Mouse (Mus musculus): ENCODE data around the gene Atp1a2. TPM values are rescaled to one million over a fixed set of nuclear protein-coding genes. Genes with fewer than 3 reads are reported as not detected.

Atp1a2 gene
- total RNA-seq, 2 experiments from 2014 or later: not detected

DNA sequence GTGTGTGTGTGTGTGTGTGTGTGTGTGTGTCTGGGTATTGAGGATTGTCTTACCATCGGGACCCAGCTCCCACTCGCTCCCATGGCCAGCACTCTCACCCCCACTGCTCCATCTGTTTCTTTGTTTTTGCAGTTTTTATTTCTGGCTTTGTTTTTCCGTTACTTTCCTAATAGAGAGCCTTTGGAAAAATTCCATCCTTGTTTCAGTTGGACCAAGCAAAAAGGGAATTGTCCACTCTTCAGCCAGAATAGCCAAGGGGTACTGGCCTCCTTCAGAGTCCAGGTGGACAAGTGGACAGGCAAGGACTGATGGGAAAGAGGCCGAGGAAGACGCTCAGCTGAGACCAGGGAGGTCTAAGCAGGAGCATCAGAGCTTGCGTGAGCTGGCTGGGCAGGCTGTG lies 9.0 kb upstream of the Atp1a2 start:
- no peak for ATAC-seq (ENCODE audit: poor library complexity, severe bottlenecking)

DNA sequence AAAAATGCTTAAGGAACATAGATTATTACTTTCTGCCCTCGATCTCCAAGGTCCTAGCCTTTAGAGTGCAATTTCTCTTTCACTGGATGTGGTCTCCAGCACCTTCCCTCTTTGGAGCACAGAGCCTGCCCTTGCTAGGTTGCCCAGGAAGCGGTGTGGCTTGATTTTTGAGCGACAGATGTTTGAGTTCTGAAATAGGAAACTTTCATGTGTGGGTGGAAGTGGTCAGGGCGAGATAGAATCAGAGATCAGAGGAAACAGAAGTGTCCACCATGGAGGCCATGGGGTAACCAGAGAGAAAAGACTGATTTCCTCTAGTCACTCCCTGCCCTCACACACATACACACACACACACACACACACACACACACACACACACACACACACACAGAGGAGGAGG lies 8.3 kb upstream of the Atp1a2 start:
- ATAC-seq (ENCODE audit: poor library complexity, severe bottlenecking): peak; percentile 50

DNA sequence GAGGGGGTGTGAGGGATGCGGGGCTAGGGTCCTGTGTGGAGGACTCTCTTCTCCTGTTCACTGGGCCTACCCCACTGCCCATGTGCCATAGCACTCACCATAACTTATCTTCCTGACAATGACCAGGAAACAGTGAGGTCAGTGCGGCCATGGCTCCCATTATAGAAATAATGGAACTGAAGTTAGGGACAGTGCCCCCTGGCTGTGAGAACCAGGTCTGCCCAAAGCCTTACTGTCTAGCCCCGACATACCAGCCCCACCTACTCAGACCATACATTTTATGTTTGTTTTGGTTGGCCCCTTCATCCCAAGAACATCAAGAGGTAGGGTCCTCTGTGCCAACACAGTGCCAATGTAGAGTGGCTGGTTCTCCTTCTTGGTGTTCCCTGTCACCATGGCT lies 7.8 kb upstream of the Atp1a2 start:
- ATAC-seq (ENCODE audit: poor library complexity, severe bottlenecking): no peak

DNA sequence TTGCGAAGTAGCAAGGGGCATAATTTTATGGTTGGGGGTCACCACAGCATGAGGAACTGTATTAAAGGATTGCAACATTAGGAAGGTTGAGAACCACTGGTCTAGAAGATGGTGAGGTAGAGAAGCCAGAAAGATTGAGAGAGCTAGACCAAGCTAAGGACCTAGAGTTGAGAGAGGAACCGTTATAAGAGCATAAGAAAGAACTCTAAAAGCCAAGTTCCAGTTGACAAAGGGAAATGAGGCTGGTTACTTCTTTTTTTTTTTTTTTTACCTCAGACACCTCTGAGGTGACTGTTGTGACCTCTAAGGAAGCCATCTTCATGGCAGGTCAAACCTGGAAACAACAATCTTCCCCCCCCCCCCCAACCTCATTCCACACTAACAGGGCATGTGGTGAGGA lies 7.3 kb upstream of the Atp1a2 start:
- no peak for ATAC-seq (ENCODE audit: poor library complexity, severe bottlenecking)

DNA sequence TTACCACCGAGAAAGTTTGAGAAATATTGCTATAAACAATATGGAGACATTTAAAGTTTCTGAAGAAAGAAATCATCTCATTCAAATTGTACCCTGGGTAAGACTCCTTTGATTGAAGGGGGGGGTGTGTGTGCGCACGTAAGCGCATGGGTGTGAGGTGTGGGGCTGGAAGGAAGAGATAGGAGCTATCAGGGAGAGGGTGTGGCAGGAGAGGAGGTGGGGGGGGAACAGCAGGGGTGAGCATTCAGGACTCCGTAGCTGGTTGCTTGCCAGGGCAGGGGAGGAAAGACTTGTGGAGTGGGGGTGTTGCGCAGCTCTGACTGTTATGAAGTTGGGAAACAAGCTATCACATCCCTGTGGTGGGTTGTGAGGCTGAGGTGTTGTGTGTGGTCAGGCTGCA lies 6.6 kb upstream of the Atp1a2 start:
- ATAC-seq (ENCODE audit: poor library complexity, severe bottlenecking): no peak

DNA sequence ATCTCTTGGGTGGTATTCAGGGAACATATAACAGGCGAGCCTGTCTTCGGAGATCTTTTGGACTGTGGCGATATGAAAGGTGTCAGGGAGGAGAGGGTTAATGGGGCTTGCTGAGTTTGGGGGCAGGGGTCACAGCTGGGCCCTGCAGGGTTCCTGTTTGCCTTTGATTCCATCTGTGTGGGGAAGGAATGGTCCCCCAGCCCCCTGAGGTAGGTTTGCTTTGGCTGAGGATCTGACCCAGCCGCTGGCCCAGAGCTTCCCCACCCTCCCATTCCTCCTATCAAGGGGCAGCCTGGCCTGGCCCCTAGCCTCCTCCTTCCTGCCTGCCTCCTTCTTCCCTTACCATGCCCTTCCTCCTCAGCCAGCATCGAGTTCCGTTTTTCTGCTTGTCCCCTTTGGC lies 5.0 kb upstream of the Atp1a2 start:
- ATAC-seq (ENCODE audit: poor library complexity, severe bottlenecking): no peak

DNA sequence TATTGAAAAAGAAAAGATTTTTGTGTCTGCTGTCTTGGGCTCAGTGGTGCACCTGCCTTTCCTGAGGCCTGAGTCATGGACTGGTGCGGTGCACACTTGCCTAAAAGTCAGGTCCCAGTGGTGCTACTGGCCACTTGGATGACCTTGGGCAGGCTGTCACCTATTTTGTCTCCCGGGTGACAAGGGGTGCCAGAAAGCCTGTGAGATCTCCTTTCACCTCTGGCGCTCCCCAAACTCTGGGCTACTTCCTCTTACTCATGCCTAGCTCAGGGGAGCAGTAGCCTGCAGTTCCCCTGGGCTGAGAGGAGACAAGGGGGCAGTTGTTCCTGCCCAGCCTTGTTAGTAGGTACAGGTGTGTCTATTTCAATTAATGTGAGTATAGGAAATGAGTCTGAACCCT lies 4.4 kb upstream of the Atp1a2 start:
- ATAC-seq (ENCODE audit: poor library complexity, severe bottlenecking): peak; percentile 43; the same call in 1 of the 2 replicates

DNA sequence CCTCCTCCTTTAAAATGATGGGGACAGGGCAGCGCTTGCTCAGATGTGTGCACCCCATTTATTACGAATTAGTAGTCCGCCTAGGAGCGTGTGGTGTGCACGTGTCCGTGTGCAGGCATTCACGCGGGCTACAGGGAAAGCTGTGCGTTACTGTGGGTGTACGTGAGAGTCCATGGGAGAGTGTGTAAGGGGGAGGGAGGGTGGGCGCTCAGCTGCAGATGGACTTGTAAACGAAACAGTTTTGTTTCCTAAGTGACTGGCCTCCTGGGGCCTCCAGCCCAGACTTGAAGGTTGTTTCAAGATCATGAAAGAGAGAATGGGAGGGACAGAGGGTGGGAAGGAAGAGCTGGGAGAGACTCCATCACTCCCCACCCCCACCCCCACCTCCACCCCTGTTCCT lies 3.3 kb upstream of the Atp1a2 start:
- ATAC-seq (ENCODE audit: poor library complexity, severe bottlenecking): no peak

DNA sequence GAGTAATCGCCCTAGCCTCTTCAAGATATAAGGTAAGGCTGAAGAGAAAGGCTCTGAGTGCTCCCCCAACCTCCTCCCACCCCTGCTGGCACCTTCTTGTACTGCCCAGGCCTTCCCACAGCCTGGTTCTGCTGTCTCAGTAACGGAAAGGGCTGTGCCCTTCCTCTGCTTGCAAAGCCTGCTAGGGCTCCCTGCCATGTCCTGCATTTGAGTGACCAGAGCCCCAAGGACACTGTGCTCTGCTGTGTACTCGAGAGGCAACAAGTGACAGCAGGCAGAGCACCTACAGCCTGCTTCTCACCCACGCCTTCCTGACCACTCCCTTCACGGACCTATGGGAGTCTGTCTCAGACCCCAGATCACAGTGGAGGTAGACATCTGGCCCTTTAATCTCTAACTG lies 2.4 kb upstream of the Atp1a2 start:
- no peak for ATAC-seq (ENCODE audit: poor library complexity, severe bottlenecking)

DNA sequence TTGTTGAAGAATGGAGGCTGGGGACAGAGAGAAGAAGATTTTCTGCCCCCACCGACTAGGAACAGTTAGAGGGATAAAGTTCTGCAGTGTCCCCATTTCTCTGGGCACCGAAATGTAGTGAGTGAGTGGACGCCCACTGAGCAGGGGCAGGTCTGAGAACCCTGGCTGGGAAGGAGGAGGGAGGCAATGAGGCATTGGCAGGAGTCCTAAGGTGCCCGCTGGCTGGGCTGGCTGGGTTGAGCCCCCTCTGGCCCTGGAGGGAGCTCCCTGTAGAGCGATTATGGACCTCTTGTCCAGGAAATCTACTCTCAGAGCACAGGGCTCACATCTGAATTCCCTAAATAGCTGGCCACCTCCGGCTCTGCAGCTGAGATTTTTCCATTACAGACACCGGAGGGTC lies 1.7 kb upstream of the Atp1a2 start:
- ATAC-seq (ENCODE audit: poor library complexity, severe bottlenecking): no peak

DNA sequence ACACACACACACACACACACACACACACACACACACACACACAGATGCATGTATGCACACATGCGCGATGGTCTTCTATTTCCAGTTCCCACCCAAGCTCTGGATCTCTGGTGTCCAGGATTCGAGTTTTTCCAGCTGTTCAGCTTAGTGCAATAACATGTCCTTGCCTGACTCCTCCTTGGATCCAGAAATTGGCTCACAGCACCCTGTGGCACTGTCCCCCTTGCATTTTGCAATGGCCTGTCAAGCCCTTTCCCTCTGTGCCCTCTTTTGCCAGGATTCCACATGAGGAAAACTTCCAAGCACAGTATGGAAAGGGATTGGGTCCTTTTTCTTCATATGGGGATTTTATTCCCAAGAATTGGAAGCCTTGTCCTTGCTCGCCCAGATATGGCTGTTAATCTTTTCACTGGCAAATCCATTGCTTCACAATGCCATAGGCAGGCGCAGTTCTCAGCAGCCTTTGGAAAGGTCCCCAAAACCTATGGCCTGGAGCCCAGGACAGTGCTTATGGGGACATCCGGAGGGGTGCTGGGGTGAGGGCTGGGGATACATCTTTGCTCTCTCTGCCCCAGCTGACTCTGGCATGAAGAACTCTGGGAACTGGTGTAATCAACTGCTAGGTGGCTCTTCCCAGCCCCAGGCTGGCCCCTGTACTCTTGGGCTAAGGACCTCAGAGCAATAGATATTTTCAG lies 901 bp downstream of the Atp1a2 start:
- no peak for ATAC-seq (ENCODE audit: poor library complexity, severe bottlenecking)

DNA sequence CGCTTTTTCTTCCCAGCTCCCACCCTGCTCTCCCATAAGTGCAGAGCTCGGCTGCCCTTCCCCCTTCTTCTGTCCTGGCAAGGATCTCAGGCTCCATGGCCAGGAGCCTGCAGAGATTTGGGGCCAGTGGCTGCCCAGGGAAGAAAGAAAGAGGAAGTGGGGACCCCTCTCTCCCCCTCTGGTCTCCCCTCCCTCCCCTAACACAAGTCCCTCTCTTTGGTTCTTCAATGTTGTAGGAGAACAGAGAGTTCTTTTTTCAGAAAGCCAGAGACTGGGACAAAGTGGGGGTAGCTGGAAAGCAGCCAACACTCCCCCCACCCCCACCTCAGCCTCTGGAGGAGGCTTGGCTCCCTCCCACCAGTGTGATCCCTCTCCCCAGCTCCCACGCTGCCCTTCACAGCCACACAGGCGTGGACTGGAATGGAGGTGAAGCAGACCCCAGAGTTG lies 2.1 kb downstream of the Atp1a2 start:
- ATAC-seq (ENCODE audit: poor library complexity, severe bottlenecking): no peak

DNA sequence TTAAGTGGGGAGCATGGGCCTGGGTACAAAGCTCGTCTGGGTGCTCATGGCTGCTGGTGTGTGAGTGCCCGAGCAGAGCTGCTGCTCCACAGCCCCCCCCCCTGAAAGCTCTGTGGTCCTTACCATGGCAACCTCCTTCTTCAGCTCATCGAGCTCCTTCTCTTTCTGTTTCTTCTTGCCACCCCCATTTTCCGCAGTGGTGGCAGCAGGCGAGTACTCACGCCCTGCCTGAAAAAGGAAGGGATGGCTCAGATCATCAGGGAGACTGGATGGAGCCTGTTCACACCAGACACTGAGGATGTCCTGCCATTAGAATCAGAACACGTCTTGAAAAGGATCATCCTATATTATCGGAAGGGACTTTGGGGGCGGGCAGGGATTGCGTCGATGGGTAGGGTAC lies 4.4 kb downstream of the Atp1a2 start:
- no peak for ATAC-seq (ENCODE audit: poor library complexity, severe bottlenecking)

DNA sequence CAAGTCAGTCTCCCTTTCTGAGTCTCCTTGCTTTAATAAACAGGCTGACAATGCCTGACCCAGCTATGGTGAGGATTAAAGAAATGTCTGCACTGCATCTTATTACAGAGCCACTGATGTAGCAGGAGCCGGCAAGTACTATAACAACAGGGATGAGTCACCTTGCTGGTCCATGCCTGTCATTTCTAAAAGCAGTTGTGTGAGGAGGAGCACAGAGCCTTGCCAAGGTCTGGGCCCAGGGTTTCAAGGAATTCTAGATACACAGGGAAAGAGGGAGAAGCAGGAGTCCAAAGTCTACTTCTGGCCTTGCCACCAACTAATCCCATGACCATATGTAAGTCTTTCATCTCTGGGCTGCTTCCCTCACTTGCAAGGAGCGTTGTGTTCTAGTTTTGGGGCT lies 5.0 kb downstream of the Atp1a2 start:
- ATAC-seq (ENCODE audit: poor library complexity, severe bottlenecking): no peak

DNA sequence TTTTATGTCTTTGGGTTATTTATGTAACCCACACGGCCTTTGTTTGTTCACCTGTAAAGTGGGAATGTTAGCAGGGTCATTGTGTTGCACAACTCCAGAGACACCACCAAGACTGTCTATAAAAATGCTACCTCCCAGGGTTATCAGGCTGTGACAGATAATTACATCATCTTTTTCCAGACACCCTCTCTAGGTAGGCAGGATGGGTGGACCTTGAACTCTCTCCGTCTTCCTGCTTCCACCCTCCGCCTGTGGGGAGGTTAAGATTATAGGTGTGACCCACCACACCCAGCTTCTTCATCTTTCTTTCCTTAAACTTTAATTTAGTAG lies 8.3 kb downstream of the Atp1a2 start:
- ATAC-seq (ENCODE audit: poor library complexity, severe bottlenecking): no peak

DNA sequence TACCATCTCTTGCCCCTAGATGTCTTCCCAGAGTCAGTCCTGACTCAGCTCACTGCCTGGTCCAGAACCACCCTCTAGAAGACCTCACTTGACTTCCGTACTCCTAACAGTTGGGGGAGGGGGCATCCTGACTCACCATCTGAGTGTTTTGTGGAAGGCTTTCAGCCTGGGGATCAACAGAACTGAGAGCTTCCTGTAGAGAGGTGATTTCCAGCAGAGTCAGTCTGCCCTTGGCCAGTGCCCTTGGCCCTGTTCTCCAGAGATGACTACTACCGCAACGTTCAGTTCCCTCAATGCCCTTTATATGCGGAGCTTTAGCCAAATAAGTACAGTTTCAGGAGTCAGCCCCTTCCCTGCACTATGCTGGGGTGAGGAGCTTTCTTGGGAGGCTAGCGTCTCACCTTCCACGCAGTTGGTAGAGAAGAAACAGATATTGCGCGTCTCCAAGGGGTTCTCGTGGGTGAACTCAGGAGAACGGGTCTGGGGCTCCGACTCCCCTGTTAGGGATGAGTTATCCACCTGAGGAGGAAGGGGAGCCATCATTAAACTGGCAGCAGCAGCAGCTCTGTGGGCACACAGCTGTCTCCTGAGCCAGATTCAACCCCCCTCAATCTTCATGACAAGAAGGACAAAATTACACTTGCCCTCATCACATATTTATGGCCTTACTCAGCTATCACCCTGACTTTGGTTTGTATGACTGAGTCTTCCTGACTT lies 8.8 kb downstream of the Atp1a2 start:
- ATAC-seq (ENCODE audit: poor library complexity, severe bottlenecking): no peak

DNA sequence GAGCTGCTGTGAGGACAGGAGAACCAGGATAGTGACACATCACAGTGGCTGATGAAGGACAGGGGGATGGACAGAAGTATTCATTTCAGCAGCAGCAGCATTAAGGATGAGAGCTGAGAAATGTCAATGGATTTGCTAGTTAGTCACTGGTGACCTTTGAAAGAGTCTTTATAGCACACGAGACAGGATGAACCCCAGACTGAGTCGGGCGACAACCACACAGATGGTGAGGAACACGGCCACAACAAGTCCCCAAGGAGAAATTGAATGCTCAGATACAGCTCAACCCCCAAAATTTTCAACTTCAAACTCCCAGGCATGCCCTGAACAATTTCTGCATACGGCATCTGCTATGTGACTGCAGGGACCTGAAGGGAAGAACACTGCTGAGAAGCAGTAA lies 11.1 kb downstream of the Atp1a2 start:
- no peak for ATAC-seq (ENCODE audit: poor library complexity, severe bottlenecking)

DNA sequence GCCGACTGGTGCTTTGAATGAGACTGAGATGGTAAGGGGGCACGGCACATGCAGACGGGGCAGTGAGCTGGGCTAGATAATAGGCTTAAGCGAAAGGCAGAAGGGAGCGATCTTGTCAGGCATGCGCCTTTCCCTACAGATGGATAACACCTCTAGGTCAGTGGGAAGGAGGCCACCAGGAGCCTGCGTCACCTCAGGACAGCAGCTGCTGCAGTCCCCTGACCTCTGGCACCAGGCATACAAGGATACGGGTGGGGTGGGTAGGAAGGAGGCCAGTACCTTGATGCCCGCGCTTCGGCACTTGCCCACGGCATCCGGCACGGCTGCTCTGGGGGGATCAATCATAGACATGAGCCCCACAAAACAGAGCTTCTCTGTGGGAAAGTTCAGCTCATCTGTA lies 13.6 kb downstream of the Atp1a2 start:
- no peak for ATAC-seq (ENCODE audit: poor library complexity, severe bottlenecking)

DNA sequence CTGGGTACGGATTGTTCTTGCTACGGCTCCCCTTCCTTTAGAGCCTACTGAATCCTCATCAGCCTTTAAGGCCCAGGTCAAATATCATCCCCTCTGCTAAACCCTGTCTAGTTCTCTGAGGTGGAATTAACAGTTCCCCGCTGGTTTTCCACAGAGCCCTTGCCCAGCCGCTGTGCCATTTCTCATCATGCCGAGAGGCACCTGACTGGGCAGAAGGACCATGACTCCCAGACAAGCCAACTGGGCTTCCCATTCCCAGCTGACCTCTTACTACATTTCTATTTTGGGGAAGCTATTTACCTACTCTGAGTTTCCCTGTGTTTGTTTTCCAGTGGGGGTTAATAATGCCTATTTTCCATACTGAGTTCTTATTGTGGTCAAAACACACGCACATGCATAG lies 14.8 kb downstream of the Atp1a2 start:
- no peak for ATAC-seq (ENCODE audit: poor library complexity, severe bottlenecking)

DNA sequence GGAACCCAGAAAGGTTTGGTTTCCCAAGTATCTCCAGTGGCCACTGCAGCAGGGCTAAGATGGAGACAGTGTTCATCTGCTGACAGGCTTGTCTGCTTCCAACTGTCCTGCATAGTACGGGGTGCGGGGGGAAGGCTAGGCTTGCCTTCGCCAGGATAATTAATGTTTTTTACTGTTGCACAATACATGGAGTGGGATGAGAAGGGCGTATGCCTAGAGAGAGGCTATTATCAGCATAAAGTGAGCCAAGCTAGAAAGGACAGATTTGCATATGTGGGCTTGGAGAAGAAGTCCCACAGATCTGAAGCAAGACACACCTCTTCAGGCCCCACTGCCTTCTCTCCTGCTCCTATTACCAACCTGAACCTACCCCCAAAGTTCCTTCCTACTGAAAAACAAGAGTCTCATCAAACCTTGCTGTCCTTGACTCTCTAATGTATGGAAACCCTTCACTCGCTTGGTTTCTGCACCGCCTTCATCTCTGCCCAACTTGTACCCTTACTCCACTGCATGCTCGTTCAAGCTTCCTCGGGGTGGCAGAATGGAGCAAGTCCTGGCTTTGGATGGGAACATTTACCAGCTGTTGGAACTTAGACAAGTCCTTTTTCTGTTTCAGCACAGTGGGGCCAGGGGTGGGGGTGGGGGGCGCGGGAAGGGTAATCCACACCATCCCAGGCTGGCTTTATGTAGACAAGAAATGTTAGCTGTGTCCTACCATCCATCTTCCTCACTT lies 16.2 kb downstream of the Atp1a2 start:
- no peak for ATAC-seq (ENCODE audit: poor library complexity, severe bottlenecking)

DNA sequence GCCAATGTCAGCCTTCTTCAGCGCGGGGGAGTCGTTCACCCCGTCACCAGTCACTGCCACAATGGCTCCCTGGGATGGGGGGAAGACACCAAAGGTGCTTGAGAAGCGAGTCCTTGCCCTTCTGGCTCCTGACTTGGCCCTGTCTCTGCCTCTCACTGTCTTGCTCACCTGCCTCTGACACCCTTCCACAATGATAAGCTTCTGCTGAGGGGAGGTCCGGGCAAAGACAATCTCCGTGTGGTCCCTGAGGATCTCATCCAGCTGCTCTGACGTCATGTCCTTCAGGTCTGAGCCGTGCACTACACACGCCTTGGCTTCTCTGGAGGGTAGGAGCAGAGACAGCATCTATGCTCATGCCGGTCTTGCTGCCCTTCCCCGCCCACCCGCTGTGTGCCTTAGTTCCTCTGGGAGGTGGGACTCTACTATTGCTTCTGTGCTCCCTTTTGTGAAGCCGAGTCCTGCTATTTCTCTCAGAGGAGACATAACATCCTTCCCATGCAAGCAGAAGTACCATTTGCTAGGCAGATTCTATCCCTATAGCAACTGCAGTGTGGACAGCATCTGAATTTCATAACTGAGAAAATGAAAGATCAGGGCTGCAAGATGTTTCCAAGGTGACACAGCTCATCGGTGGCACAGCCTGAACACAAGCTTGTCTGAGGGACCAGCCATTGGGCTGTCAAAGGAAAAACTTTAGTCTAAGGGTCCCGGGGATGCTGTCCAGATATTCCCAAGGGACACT lies 17.9 kb downstream of the Atp1a2 start:
- no peak for ATAC-seq (ENCODE audit: poor library complexity, severe bottlenecking)

DNA sequence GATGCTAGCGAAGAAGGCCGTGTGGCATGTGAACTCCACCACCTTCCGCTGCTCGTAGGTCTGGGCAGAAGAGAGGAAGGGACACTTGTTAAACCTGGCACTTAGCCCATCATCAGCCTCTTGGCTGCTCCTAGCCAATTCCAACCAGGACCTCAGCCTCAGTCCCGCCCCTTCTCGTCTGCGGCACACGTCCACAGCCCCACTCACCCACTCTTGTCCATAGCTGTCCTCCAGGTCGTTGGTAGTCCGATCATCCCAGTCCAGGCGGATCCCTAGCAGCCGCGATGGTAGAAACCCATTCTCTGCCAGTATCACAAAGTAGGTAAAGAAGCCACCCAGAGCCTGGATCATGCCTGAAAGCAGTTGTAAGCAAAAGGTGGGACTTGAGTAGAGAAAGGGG lies 19.5 kb downstream of the Atp1a2 start:
- ATAC-seq (ENCODE audit: poor library complexity, severe bottlenecking): no peak

All from megakaryocyte, adult 5-6 weeks (primary cell).